In the genomic region with DNA sequence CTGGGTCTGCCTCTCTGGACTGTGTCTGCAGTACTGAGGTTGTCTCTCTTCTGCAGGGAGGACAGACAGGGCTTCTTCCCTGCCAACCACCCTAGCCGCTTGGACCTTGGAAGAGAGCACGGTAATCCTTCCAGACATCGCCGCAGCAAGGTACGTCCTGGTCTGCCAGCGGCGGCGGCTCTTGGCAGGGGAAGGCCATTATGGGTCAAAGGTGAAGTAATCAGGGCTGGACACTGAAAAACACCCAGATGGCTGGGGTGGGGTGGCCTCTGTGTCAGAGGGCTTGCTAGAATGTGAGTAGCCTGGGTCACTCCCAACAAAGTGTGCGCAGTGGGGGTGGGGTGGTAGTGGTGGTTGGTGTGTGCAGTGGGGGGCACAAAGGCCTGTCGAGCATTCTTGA, we compare ENCODE assay signal across 21 mouse cellular contexts. TPM values are rescaled to one million over a fixed set of nuclear protein-coding genes. Genes with fewer than 3 reads are reported as not detected.
DNase-seq lines count a peak whose midpoint lies in the region; ATAC-seq and TF ChIP-seq lines count a peak whose summit lies in the region.
"Had no signal": no experiment of that assay in that cellular context is flagged by ENCODE, and none has a peak within 500 bp of the region (broad histone marks: within the 10 kb centered on the region; RNA-seq: fewer than 3 reads in every experiment).

No protein-coding gene starts in this region.

- no peak overlapping the region for H3K9ac ChIP-seq in kidney, embryonic 15.5 days
- H3K9ac ChIP-seq: embryonic facial prominence, embryonic 15.5 days; hindbrain, embryonic 15.5 days; liver, embryonic 12.5 days; midbrain, embryonic 15.5 days had no signal

- no peaks in the 10 kb centered on the region for H3K9me3 ChIP-seq in kidney, embryonic 15.5 days (replicated peaks)
- H3K9me3 ChIP-seq: embryonic facial prominence, embryonic 15.5 days; G1E; hindbrain, embryonic 15.5 days; liver, embryonic 12.5 days; midbrain, embryonic 15.5 days had no signal

- DNase-seq in gastrocnemius, adult 2 months: peak; percentile 81
- DNase-seq in gastrocnemius, postnatal 4 days (ENCODE audit: low spot score in 2 of 2): no peak
- DNase-seq in kidney, adult 8-10 months: peak; percentile 19 to 50
- DNase-seq in gastrocnemius, postnatal 14 days: peak; percentile 40
- DNase-seq in testis, postnatal 14 days (ENCODE audit: low spot score): peak; percentile 38
- DNase-seq in right cerebral cortex, postnatal 4 days: no peak
- DNase-seq: cerebellum, adult 11-12 months; cerebellum, postnatal 36 days; kidney, postnatal 4 days; left cerebral cortex, postnatal 4 days; right cerebral cortex, postnatal 25 days; thymus, adult 2 months had no signal

- peaks cover 5% of the 10 kb centered on the region for H3K4me1 ChIP-seq in kidney, embryonic 15.5 days
- H3K4me1 ChIP-seq: hindbrain, embryonic 15.5 days; liver, embryonic 12.5 days; midbrain, embryonic 15.5 days had no signal

- no peak for TF ChIP-seq CTCF in gastrocnemius, adult 2 months (IDR thresholded peaks at IDR 0.05)

- WGBS in kidney, embryonic 15.5 days: 52% methylated on average over 10 of the region's 10 CpGs

- ATAC-seq in kidney, embryonic 15.5 days (replicated peaks; ENCODE audit: low FRiP score): no peak
- ATAC-seq: forebrain, embryonic 14.5 days; liver, embryonic 12.5 days; midbrain, embryonic 15.5 days had no signal

- intact Hi-C loops in gastrocnemius, adult 2 months (cut with DNase I): no loop called here
- intact Hi-C loops in gastrocnemius, postnatal 14 days (cut with DNase I; ENCODE audit: low total_unique reads): no loop called here

- peak overlapping the region; percentile 89 for H3K27ac ChIP-seq in gastrocnemius, adult 2 months
- H3K27ac ChIP-seq in kidney, embryonic 15.5 days: no peak overlapping the region
- H3K27ac ChIP-seq: embryonic facial prominence, embryonic 15.5 days; hindbrain, embryonic 15.5 days; liver, embryonic 12.5 days; midbrain, embryonic 15.5 days had no signal

- H3K4me3 ChIP-seq in gastrocnemius, adult 2 months: peak overlapping the region; percentile 60
- no peak overlapping the region for H3K4me3 ChIP-seq in kidney, embryonic 15.5 days (replicated peaks)
- H3K4me3 ChIP-seq: embryonic facial prominence, embryonic 15.5 days; hindbrain, embryonic 15.5 days; liver, embryonic 12.5 days; midbrain, embryonic 15.5 days had no signal

- H3K4me2 ChIP-seq in kidney, embryonic 15.5 days: no peak overlapping the region
- H3K4me2 ChIP-seq: embryonic facial prominence, embryonic 15.5 days; hindbrain, embryonic 15.5 days; liver, embryonic 12.5 days; midbrain, embryonic 15.5 days had no signal

- no peaks in the 10 kb centered on the region for H3K27me3 ChIP-seq in kidney, embryonic 15.5 days
- H3K27me3 ChIP-seq: embryonic facial prominence, embryonic 15.5 days; hindbrain, embryonic 15.5 days; midbrain, embryonic 15.5 days had no signal

- no peaks in the 10 kb centered on the region for H3K36me3 ChIP-seq in kidney, embryonic 15.5 days
- H3K36me3 ChIP-seq: embryonic facial prominence, embryonic 15.5 days; G1E; hindbrain, embryonic 15.5 days; liver, embryonic 12.5 days; midbrain, embryonic 15.5 days had no signal

RNA-seq across cellular contexts. Expression of a gene that starts 1.1 kb away (rescaled TPM):
- 10 to 100 TPM; 27.7 to 71.1 TPM for total RNA-seq in gastrocnemius, adult 2 months (2021)
- 1 to 10 TPM; 5.9 to 7.8 TPM for total RNA-seq in gastrocnemius, postnatal 4 days (2021)
- polyA plus RNA-seq in kidney, embryonic 15.5 days (2015; fragmentation: Nextera tagmentation; extraction: Ambion mirVana): 0.23 TPM in 1 of 2 replicates, not detected in the other
- 10 to 100 TPM; 23.4 to 33.2 TPM for total RNA-seq in gastrocnemius, postnatal 14 days (2021)
- total RNA-seq: left cerebral cortex, postnatal 4 days; megakaryocyte progenitor cell, adult 5-6 weeks had no signal
- polyA plus RNA-seq: forebrain, embryonic 14.5 days; G1E; hindbrain, embryonic 15.5 days; neural tube, embryonic 11.5 days had no signal

RNA-seq across cellular contexts. Expression of a gene that starts 4.9 kb away (rescaled TPM):
- total RNA-seq in gastrocnemius, adult 2 months (2021): 1,000 to 10,000 TPM; 3,091 to 7,772 TPM
- 100 to 1,000 TPM; 153 to 201 TPM for total RNA-seq in gastrocnemius, postnatal 4 days (2021)
- 0.49 and 1.2 TPM in 2 replicates for polyA plus RNA-seq in kidney, embryonic 15.5 days (2015; fragmentation: Nextera tagmentation; extraction: Ambion mirVana)
- total RNA-seq in gastrocnemius, postnatal 14 days (2021): 1,000 to 10,000 TPM in 1 of 2 experiments, 100 to 1,000 TPM in 1; 840 to 1,154 TPM
- total RNA-seq: G1E; left cerebral cortex, postnatal 4 days; megakaryocyte progenitor cell, adult 5-6 weeks had no signal
- polyA plus RNA-seq: forebrain, embryonic 14.5 days; G1E had no signal

Comparison
In these comparisons a context has a peak if more than half of its experiments do, and no peak if none do; other contexts are left out.
1. DNase-seq: peak in gastrocnemius, adult 2 months (single experiment), kidney, adult 8-10 months (2 of 2), gastrocnemius, postnatal 14 days (single experiment) and testis, postnatal 14 days (single experiment); none in gastrocnemius, postnatal 4 days (0 of 2) and right cerebral cortex, postnatal 4 days (single experiment).
2. RNA of a gene that starts 4.9 kb away (total RNA-seq): 3,091 to 7,772 TPM in gastrocnemius, adult 2 months and 840 to 1,154 TPM in gastrocnemius, postnatal 14 days; 153 to 201 TPM in gastrocnemius, postnatal 4 days; every median in the first group is over 4 times any median in the second.